ENCODE assay signal across 8 mouse cellular contexts in genomic region chr12:110706337-110707231, GRCm38 (mm10). TPM values are rescaled to one million over a fixed set of nuclear protein-coding genes. Genes with fewer than 3 reads are reported as not detected.
A peak's percentile ranks its signal among the peaks of the same experiment; 100 is the strongest.
DNase-seq lines count a peak whose midpoint lies in the region; ATAC-seq and TF ChIP-seq lines count a peak whose summit lies in the region.

No protein-coding gene starts in this region.

- under 1% methylated on average over 27 of the region's 27 CpGs for WGBS in heart, postnatal 0 days
- 2% methylated on average over 27 of the region's 27 CpGs for WGBS in macrophage (ENCODE audit: missing documents)

- DNase-seq in adrenal gland, adult 18-20 months (ENCODE audit: low spot score in 2 of 2): peak; percentile 55 to 60
- peak; percentile 73 for DNase-seq in heart, postnatal 0 days (ENCODE audit: low spot score)
- peak; percentile 63 to 81 for DNase-seq in kidney, postnatal 25 days
- DNase-seq in spleen, adult 12 weeks (ENCODE audit: low spot score): peak; percentile 43
- no peak for DNase-seq in frontal cortex, postnatal 14 days (ENCODE audit: low spot score in 2 of 2)

- H3K9ac ChIP-seq in ES-Bruce4 (ENCODE audit: low read depth, poor library complexity, severe bottlenecking): peak overlapping the region; percentile 21
- H3K9ac ChIP-seq in heart, postnatal 0 days (replicated peaks; ENCODE audit: low read depth, low read length): peak overlapping the region; percentile 36; the same call in 1 of the 2 replicates

- H3K4me2 ChIP-seq in heart, postnatal 0 days (ENCODE audit: low read depth, low read length): peak overlapping the region; percentile 65

- H3K36me3 ChIP-seq in ES-Bruce4 (ENCODE audit: control insufficient read depth, insufficient read depth, low read length, poor library complexity, severe bottlenecking) (no peaks in the 10 kb centered on the region), macrophage (ENCODE audit: inconsistent target) (no peaks in the 10 kb centered on the region)
- no peaks in the 10 kb centered on the region for H3K36me3 ChIP-seq in erythroblast, embryonic 14.5 days (ENCODE audit: control insufficient read depth)
- H3K36me3 ChIP-seq in heart, postnatal 0 days (replicated peaks; ENCODE audit: control insufficient read depth, insufficient read depth, low read length): no peaks in the 10 kb centered on the region

- H3K4me3 ChIP-seq in ES-Bruce4 (ENCODE audit: low read depth, low read length) (peak overlapping the region; percentile 40), macrophage (ENCODE audit: inconsistent target) (peak overlapping the region; percentile 20; the same call in 1 of the 2 replicates)
- peak overlapping the region; percentile 65 for H3K4me3 ChIP-seq in erythroblast, embryonic 14.5 days (replicated peaks)
- H3K4me3 ChIP-seq in heart, postnatal 0 days (ENCODE audit: low read depth, low read length): peak overlapping the region; percentile 36

- peaks cover 7% of the 10 kb centered on the region for H3K4me1 ChIP-seq in ES-Bruce4 (ENCODE audit: control insufficient read depth, insufficient read depth, low read length)
- peaks cover 34% of the 10 kb centered on the region for H3K4me1 ChIP-seq in erythroblast, embryonic 14.5 days (ENCODE audit: control insufficient read depth)
- 0 out of 2 replicates have a peak, but pooled peaks cover 2% of the 10 kb centered on the region for H3K4me1 ChIP-seq in heart, postnatal 0 days (ENCODE audit: control insufficient read depth, insufficient read depth)

- H3K9me3 ChIP-seq in ES-Bruce4 (replicated peaks; ENCODE audit: control insufficient read depth, insufficient read depth, low read length, poor library complexity, severe bottlenecking): no peaks in the 10 kb centered on the region
- H3K9me3 ChIP-seq in erythroblast, embryonic 14.5 days (ENCODE audit: control insufficient read depth, low read length): no peaks in the 10 kb centered on the region
- H3K9me3 ChIP-seq in heart, postnatal 0 days (replicated peaks; ENCODE audit: control insufficient read depth, low read length): no peaks in the 10 kb centered on the region

- ATAC-seq in heart, postnatal 0 days (ENCODE audit: insufficient read depth, low read depth): peak; percentile 66

- H3K79me2 ChIP-seq in macrophage (ENCODE audit: inconsistent target): no peaks in the 10 kb centered on the region

- H3K27me3 ChIP-seq in ES-Bruce4 (ENCODE audit: control insufficient read depth, insufficient read depth, low read length, poor library complexity, severe bottlenecking): no peaks in the 10 kb centered on the region
- peaks cover 5% of the 10 kb centered on the region; the same call in 1 of the 2 replicates for H3K27me3 ChIP-seq in erythroblast, embryonic 14.5 days (ENCODE audit: control insufficient read depth)
- H3K27me3 ChIP-seq in heart, postnatal 0 days (ENCODE audit: control insufficient read depth, insufficient read depth, low read length): no peaks in the 10 kb centered on the region

- peak overlapping the region; percentile 87 for H3K27ac ChIP-seq in ES-Bruce4 (ENCODE audit: insufficient read depth, low read length)
- H3K27ac ChIP-seq in heart, postnatal 0 days (ENCODE audit: low read depth): peak overlapping the region; percentile 67
- H3K27ac ChIP-seq in macrophage: peak overlapping the region; percentile 92

- peak; percentile 30 for TF ChIP-seq EP300 in ES-Bruce4 (IDR thresholded peaks at IDR 0.05; ENCODE audit: insufficient read depth, low read depth, low read length)
- TF ChIP-seq EP300 in heart, postnatal 0 days (IDR thresholded peaks at IDR 0.05; ENCODE audit: low read depth): no peak

- no peak for TF ChIP-seq CTCF in ES-Bruce4 (IDR thresholded peaks at IDR 0.05; ENCODE audit: low read depth, low read length)
- TF ChIP-seq CTCF in heart, postnatal 0 days (IDR thresholded peaks at IDR 0.05; ENCODE audit: low read depth): peak; percentile 23

- no peak for TF ChIP-seq POLR2A in ES-Bruce4 (IDR thresholded peaks at IDR 0.05; ENCODE audit: insufficient read depth, low read length)

RNA-seq across cellular contexts. Expression of gene Hsp90aa1, which starts 4.1 kb away (rescaled TPM):
- polyA plus RNA-seq in ES-Bruce4 (2011; ENCODE audit: insufficient read depth, insufficient read length, low read depth, missing spikeins) (4,323 and 4,421 TPM in 2 replicates), macrophage (2018) (118 to 318 TPM (median 290 TPM) in 3 replicates)
- total RNA-seq in adrenal gland, adult 18-20 months (2021): 1,000 to 10,000 TPM; 1,046 to 1,696 TPM
- polyA plus RNA-seq in erythroblast, embryonic 14.5 days (2012): 16.7 and 20.5 TPM in 2 replicates
- 181 and 434 TPM in 2 replicates for total RNA-seq in heart, postnatal 0 days (2014; rRNA removed; ENCODE audit: low replicate concordance)
- 255 and 258 TPM in 2 replicates for polyA plus RNA-seq in heart, postnatal 0 days (2015; fragmentation: Nextera tagmentation; extraction: Ambion mirVana)
- 100 to 1,000 TPM in 8 of 26 experiments, 10 to 100 TPM in 18; 32.1 to 205 (median 72.0) TPM for total RNA-seq in macrophage (2018; cell fraction: chromatin; rRNA removed)
- total RNA-seq in macrophage (2018; cell fraction: cytosol; rRNA removed): 100 to 1,000 TPM; 196 to 384 (median 264) TPM
- total RNA-seq in macrophage (2018; cell fraction: nucleus; rRNA removed): 100 to 1,000 TPM in 24 of 26 experiments, 10 to 100 TPM in 2; 70.2 to 285 (median 139) TPM

RNA-seq across cellular contexts. Expression of gene 1700001K19Rik, which starts 24.2 kb away (rescaled TPM):
- polyA plus RNA-seq in ES-Bruce4 (2011; ENCODE audit: insufficient read depth, insufficient read length, low read depth, missing spikeins): not detected in 2 replicates
- total RNA-seq in adrenal gland, adult 18-20 months (2021): not detected
- not detected in 2 replicates for polyA plus RNA-seq in erythroblast, embryonic 14.5 days (2012)
- not detected in 2 replicates for total RNA-seq in heart, postnatal 0 days (2014; rRNA removed; ENCODE audit: low replicate concordance)
- 0.16 TPM in 1 of 2 replicates, not detected in the other for polyA plus RNA-seq in heart, postnatal 0 days (2015; fragmentation: Nextera tagmentation; extraction: Ambion mirVana)
- not detected for total RNA-seq in macrophage (2018; cell fraction: chromatin; rRNA removed)
- total RNA-seq in macrophage (2018; cell fraction: cytosol; rRNA removed): not detected
- total RNA-seq in macrophage (2018; cell fraction: nucleus; rRNA removed): not detected
- polyA plus RNA-seq in macrophage (2018): not detected in 3 replicates

RNA-seq across cellular contexts. Expression of gene Wdr20, which starts 31.2 kb away (rescaled TPM):
- polyA plus RNA-seq in ES-Bruce4 (2011; ENCODE audit: insufficient read depth, insufficient read length, low read depth, missing spikeins) (32.7 and 36.4 TPM in 2 replicates), macrophage (2018) (20.2 to 22.2 TPM (median 20.6 TPM) in 3 replicates)
- total RNA-seq in adrenal gland, adult 18-20 months (2021): 10 to 100 TPM; 42.9 to 49.5 TPM
- polyA plus RNA-seq in erythroblast, embryonic 14.5 days (2012): 0.67 and 1.6 TPM in 2 replicates
- 36.9 and 45.8 TPM in 2 replicates for total RNA-seq in heart, postnatal 0 days (2014; rRNA removed; ENCODE audit: low replicate concordance)
- 10.7 and 12.1 TPM in 2 replicates for polyA plus RNA-seq in heart, postnatal 0 days (2015; fragmentation: Nextera tagmentation; extraction: Ambion mirVana)
- 100 to 1,000 TPM in 2 of 26 experiments, 10 to 100 TPM in 24; 58.6 to 114 (median 80.3) TPM for total RNA-seq in macrophage (2018; cell fraction: chromatin; rRNA removed)
- total RNA-seq in macrophage (2018; cell fraction: cytosol; rRNA removed): 10 to 100 TPM; 13.3 to 23.3 (median 17.3) TPM
- 10 to 100 TPM; 38.9 to 88.2 (median 61.7) TPM for total RNA-seq in macrophage (2018; cell fraction: nucleus; rRNA removed)

Comparison
In these comparisons a context has a peak if more than half of its experiments do, and no peak if none do; other contexts are left out.
1. DNase-seq: peak in adrenal gland, adult 18-20 months (2 of 2), heart, postnatal 0 days (single experiment), kidney, postnatal 25 days (2 of 2) and spleen, adult 12 weeks (single experiment); none in frontal cortex, postnatal 14 days (0 of 2).
2. RNA of gene Hsp90aa1, which starts 4.1 kb away (polyA plus RNA-seq): 4,323 to 4,421 TPM in ES-Bruce4; 118 to 318 TPM in macrophage, 255 to 258 TPM in heart, postnatal 0 days and 16.7 to 20.5 TPM in erythroblast, embryonic 14.5 days; every median in the first group is over 10 times any median in the second.
3. Peak in every context shown above with its lines, with median percentiles within 50 percentile points of each other: H3K27ac ChIP-seq and H3K4me3 ChIP-seq.